Mouse (Mus musculus) lung, embryonic 16.5 days (tissue): ENCODE results near the gene Sdccag8. TPM values are rescaled to one million over a fixed set of nuclear protein-coding genes. Genes with fewer than 3 reads are reported as not detected.

Experiments used
- ATAC-seq: fragments of 200-750 bp; cut with Nextera tagmentation; 2 replicates; pipeline ENCODE4 v1.8.0; 2017; ENCODE audit warnings: low read depth, mild to moderate bottlenecking, moderate library complexity
- H3K27ac ChIP-seq: fragments of 300-500 bp; sonication (generic); 2 replicates; pipeline ENCODE4 v1.5.1; 2014; ENCODE audit warnings: mild to moderate bottlenecking, control low read depth, low read length
- H3K27me3 ChIP-seq: fragments of 300-500 bp; sonication (generic); 2 replicates; pipeline ENCODE4 v1.6.1; 2014; ENCODE audit warnings: low read depth, low read length, mixed read lengths; ENCODE audit not compliant: control insufficient read depth, insufficient read depth
- H3K36me3 ChIP-seq: fragments of 300-500 bp; sonication (generic); 2 replicates; pipeline ENCODE4 v1.6.1; 2014; ENCODE audit warnings: low read length; ENCODE audit not compliant: control insufficient read depth, insufficient read depth
- H3K4me1 ChIP-seq: fragments of 300-500 bp; sonication (generic); replicated peaks from 2 replicates; pipeline ENCODE4 v1.6.1; 2014; ENCODE audit warnings: low read length, mixed read lengths; ENCODE audit not compliant: control insufficient read depth, insufficient read depth
- H3K4me2 ChIP-seq: fragments of 300-500 bp; sonication (generic); 2 replicates; pipeline ENCODE4 v1.6.1; 2014; ENCODE audit warnings: low read depth, low read length, control low read depth
- H3K4me3 ChIP-seq: fragments of 300-500 bp; sonication (generic); 2 replicates; pipeline ENCODE4 v1.5.1; 2014; ENCODE audit warnings: mild to moderate bottlenecking, low read length, control low read depth
- H3K9ac ChIP-seq: fragments of 300-500 bp; sonication (generic); 2 replicates; pipeline ENCODE4 v1.6.1; 2014; ENCODE audit warnings: low read length, control low read depth
- H3K9me3 ChIP-seq: fragments of 300-500 bp; sonication (generic); 2 replicates; pipeline ENCODE4 v1.6.1; 2016; ENCODE audit warnings: low read length; ENCODE audit not compliant: control insufficient read depth
- WGBS: fragments of 180-500 bp; shearing (Covaris S2); extraction: QIAGEN DNeasy Blood & Tissue Kit; methylation state at CpG from one replicate; pipeline ENCODE4 v1.1.7; 2014; 5-methylcytosine and 5-hydroxymethylcytosine counted together
- polyA plus RNA-seq: library from polyadenylated mRNA; unstranded; fragments of >200 nt; fragmentation: Nextera tagmentation; extraction: Ambion mirVana; gene quantifications from 2 replicates; pipeline ENCODE4 v1.2.1, GENCODE M21; 2015

The Sdccag8 gene
- polyA plus RNA-seq, 1 experiment from 2014 or later: 16.9 TPM

- WGBS: 66% methylated on average over 6 of the region's 6 CpGs
- H3K27ac ChIP-seq: no peak overlapping the region
- no peak overlapping the region for H3K9ac ChIP-seq
- H3K27me3 ChIP-seq: no peaks in the 10 kb centered on the region
- H3K36me3 ChIP-seq: no peaks in the 10 kb centered on the region
- H3K9me3 ChIP-seq: no peaks in the 10 kb centered on the region
- no peaks in the 10 kb centered on the region; the same call in 1 of the 2 replicates for H3K4me1 ChIP-seq
- no peak for ATAC-seq
- H3K4me3 ChIP-seq: no peak overlapping the region
- H3K4me2 ChIP-seq: no peak overlapping the region
Measured at GRCm38 (mm10) chr1:176879614-176880013, 65.2 kb downstream of the Sdccag8 start.

GRCm38 (mm10) chr1:176880101-176880500 is 65.6 kb downstream of the Sdccag8 start:
- Histone ChIP-seq H3K9me3 (no peaks in the 10 kb centered on the region), H3K9ac (no peak overlapping the region)
- WGBS: 43% methylated on average over 5 of the region's 5 CpGs

GRCm38 (mm10) chr1:176880943-176881342 is 66.5 kb downstream of the Sdccag8 start:
- Histone ChIP-seq H3K9ac (no peak overlapping the region), H3K4me3 (no peak overlapping the region), H3K9me3 (no peaks in the 10 kb centered on the region), H3K36me3 (no peaks in the 10 kb centered on the region), H3K4me2 (no peak overlapping the region), H3K27me3 (no peaks in the 10 kb centered on the region), H3K4me1 (no peaks in the 10 kb centered on the region; the same call in 1 of the 2 replicates), H3K27ac (no peak overlapping the region)
- ATAC-seq: no peak
- 70% methylated on average over 6 of the region's 6 CpGs for WGBS

More at GRCm38 (mm10) chr1:176880101-176880500, 65.6 kb downstream of the Sdccag8 start:
- no peak overlapping the region for H3K4me3 ChIP-seq
- no peak overlapping the region for H3K4me2 ChIP-seq
- H3K27me3 ChIP-seq: no peaks in the 10 kb centered on the region
- no peaks in the 10 kb centered on the region; the same call in 1 of the 2 replicates for H3K4me1 ChIP-seq
- no peaks in the 10 kb centered on the region for H3K36me3 ChIP-seq
- no peak overlapping the region for H3K27ac ChIP-seq
- ATAC-seq: no peak

GRCm38 (mm10) chr1:176885207-176885933 is 70.9 kb downstream of the Sdccag8 start:
- WGBS: 73% methylated on average over 17 of the region's 17 CpGs
- ATAC-seq: no peak
- no peak overlapping the region for H3K27ac ChIP-seq
- H3K9ac ChIP-seq: no peak overlapping the region
- no peaks in the 10 kb centered on the region for H3K9me3 ChIP-seq
- H3K4me2 ChIP-seq: no peak overlapping the region
- H3K4me3 ChIP-seq: no peak overlapping the region
- H3K4me1 ChIP-seq: no peaks in the 10 kb centered on the region
- no peaks in the 10 kb centered on the region for H3K36me3 ChIP-seq
- no peaks in the 10 kb centered on the region for H3K27me3 ChIP-seq

GRCm38 (mm10) chr1:176886002-176886401 is 71.5 kb downstream of the Sdccag8 start:
- no peak overlapping the region for H3K27ac ChIP-seq
- H3K36me3 ChIP-seq: no peaks in the 10 kb centered on the region
- no peak overlapping the region for H3K4me2 ChIP-seq
- no peaks in the 10 kb centered on the region for H3K4me1 ChIP-seq
- H3K4me3 ChIP-seq: no peak overlapping the region
- ATAC-seq: no peak
- H3K9ac ChIP-seq: no peak overlapping the region
- no peaks in the 10 kb centered on the region for H3K9me3 ChIP-seq
- 75% methylated on average over 5 of the region's 5 CpGs for WGBS
- H3K27me3 ChIP-seq: no peaks in the 10 kb centered on the region

GRCm38 (mm10) chr1:176903741-176904140 is 89.3 kb downstream of the Sdccag8 start:
- 70% methylated on average over 6 of the region's 6 CpGs for WGBS
- Histone ChIP-seq H3K4me2 (no peak overlapping the region), H3K4me3 (no peak overlapping the region)

GRCm38 (mm10) chr1:176915946-176916345 is 101.5 kb downstream of the Sdccag8 start:
- Histone ChIP-seq H3K4me2 (no peak overlapping the region), H3K27ac (no peak overlapping the region), H3K9ac (no peak overlapping the region), H3K36me3 (no peaks in the 10 kb centered on the region), H3K9me3 (no peaks in the 10 kb centered on the region), H3K4me3 (no peak overlapping the region), H3K27me3 (no peaks in the 10 kb centered on the region), H3K4me1 (no peaks in the 10 kb centered on the region)
- no peak for ATAC-seq
- 96% methylated on average over 2 of the region's 2 CpGs for WGBS

More at GRCm38 (mm10) chr1:176903741-176904140, 89.3 kb downstream of the Sdccag8 start:
- Histone ChIP-seq H3K9ac (no peak overlapping the region), H3K9me3 (no peaks in the 10 kb centered on the region), H3K27ac (no peak overlapping the region), H3K36me3 (no peaks in the 10 kb centered on the region), H3K27me3 (no peaks in the 10 kb centered on the region), H3K4me1 (no peaks in the 10 kb centered on the region)
- ATAC-seq: no peak

- ATAC-seq: no peak
- no peaks in the 10 kb centered on the region for H3K4me1 ChIP-seq
- H3K9ac ChIP-seq: no peak overlapping the region
- H3K27ac ChIP-seq: no peak overlapping the region
- H3K36me3 ChIP-seq: no peaks in the 10 kb centered on the region
- no peak overlapping the region for H3K4me2 ChIP-seq
- H3K9me3 ChIP-seq: no peaks in the 10 kb centered on the region
- H3K27me3 ChIP-seq: no peaks in the 10 kb centered on the region
- H3K4me3 ChIP-seq: no peak overlapping the region
- 88% methylated on average over 12 of the region's 12 CpGs for WGBS
Measured at GRCm38 (mm10) chr1:176919486-176919885, 105.0 kb downstream of the Sdccag8 start.

- Histone ChIP-seq H3K9ac (no peak overlapping the region), H3K9me3 (no peaks in the 10 kb centered on the region), H3K4me2 (no peak overlapping the region), H3K27me3 (no peaks in the 10 kb centered on the region), H3K4me3 (no peak overlapping the region), H3K36me3 (no peaks in the 10 kb centered on the region), H3K27ac (no peak overlapping the region), H3K4me1 (no peaks in the 10 kb centered on the region)
- ATAC-seq: no peak
- WGBS: 85% methylated on average over 5 of the region's 5 CpGs
Measured at GRCm38 (mm10) chr1:176922842-176923241, 108.4 kb downstream of the Sdccag8 start.
